Mouse (Mus musculus): ENCODE data around the gene Dpp10. TPM values are rescaled to one million over a fixed set of nuclear protein-coding genes. Genes with fewer than 3 reads are reported as not detected.

Gene Dpp10
- total and polyA plus RNA-seq, 3 experiments = not detected

DNA sequence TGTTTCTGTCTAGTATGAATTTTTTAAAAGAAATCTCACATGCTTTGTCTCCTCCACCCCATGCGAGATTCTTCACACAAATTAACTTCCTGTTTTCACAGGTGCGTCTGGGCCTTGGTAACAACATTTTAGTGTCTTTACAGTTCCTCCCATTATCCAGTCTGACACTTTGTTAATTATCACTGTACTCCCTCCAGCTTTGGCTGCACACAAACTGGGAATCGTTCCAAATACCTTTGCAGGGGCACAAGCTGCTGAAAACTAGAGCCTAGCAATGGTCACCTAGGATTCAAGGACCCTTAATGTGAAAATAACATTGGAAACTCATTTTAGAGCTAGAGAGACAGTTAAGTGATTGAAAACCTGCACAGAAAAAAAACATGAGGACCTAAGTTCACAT, 388.8 kb downstream of the Dpp10 start:
- no peak for TF ChIP-seq ZNF384 (IDR thresholded peaks at IDR 0.05; ENCODE audit: low read depth, low read length)
- TF ChIP-seq TCF12 (IDR thresholded peaks at IDR 0.05; ENCODE audit: low read depth, low read length) = no peak
- Histone ChIP-seq H3K4me1 (ENCODE audit: control insufficient read depth in 1 of 2, insufficient read depth in 2 of 2, low read length in 2 of 2) (no peaks in the 10 kb centered on the region), H3K79me2 (ENCODE audit: control insufficient read depth, insufficient read depth, low read length, poor library complexity) (no peaks in the 10 kb centered on the region), H3K4me3 (ENCODE audit: control insufficient read depth in 1 of 2, insufficient read depth in 1 of 2, low read depth in 2 of 2, low read length in 2 of 2) (no peak overlapping the region), H3K9me3 (replicated peaks; ENCODE audit: insufficient read depth, low read length) (no peaks in the 10 kb centered on the region), H3K36me3 (ENCODE audit: control insufficient read depth in 1 of 2, insufficient read depth in 2 of 2, low read length in 2 of 2) (no peaks in the 10 kb centered on the region), H3K27me3 (ENCODE audit: control insufficient read depth in 1 of 2, insufficient read depth in 2 of 2, low read length in 2 of 2) (no peaks in the 10 kb centered on the region), H3K9ac (ENCODE audit: control insufficient read depth, low read depth, low read length, poor library complexity, severe bottlenecking) (no peak overlapping the region), H3K27ac (ENCODE audit: control insufficient read depth, low read depth, low read length) (no peak overlapping the region)
- DNase-seq (ENCODE audit: low read depth, low spot score) = no peak

DNA sequence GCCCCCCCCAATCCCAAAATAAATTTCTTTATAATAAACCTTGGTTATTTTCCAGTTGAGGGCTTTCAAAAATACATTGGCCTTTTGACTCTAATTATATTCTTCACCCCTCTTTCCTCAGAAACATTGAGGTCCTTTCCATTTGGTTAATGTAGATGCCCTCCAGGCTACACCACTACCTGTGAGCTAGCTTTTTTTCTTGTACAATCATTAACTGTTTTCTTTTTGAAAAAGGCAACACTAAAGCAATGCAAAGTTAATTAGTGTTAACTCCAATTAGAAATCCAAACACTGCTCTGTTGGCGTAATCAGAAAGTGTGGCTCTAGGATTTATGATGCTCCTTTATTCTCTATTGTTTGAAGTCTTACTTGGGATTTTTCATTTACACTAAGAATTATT, 407.5 kb downstream of the Dpp10 start:
- H3K27me3 ChIP-seq (ENCODE audit: control insufficient read depth in 1 of 2, insufficient read depth in 2 of 2, low read length in 2 of 2) = no peaks in the 10 kb centered on the region
- no peaks in the 10 kb centered on the region for H3K4me1 ChIP-seq (ENCODE audit: control insufficient read depth in 1 of 2, insufficient read depth in 2 of 2, low read length in 2 of 2)
- H3K36me3 ChIP-seq (ENCODE audit: control insufficient read depth in 1 of 2, insufficient read depth in 2 of 2, low read length in 2 of 2) = no peaks in the 10 kb centered on the region
- H3K27ac ChIP-seq (ENCODE audit: control insufficient read depth, low read depth, low read length) = no peak overlapping the region
- no peak for DNase-seq (ENCODE audit: low read depth, low spot score)
- H3K4me3 ChIP-seq (ENCODE audit: control insufficient read depth in 1 of 2, insufficient read depth in 1 of 2, low read depth in 2 of 2, low read length in 2 of 2) = no peak overlapping the region
- no peaks in the 10 kb centered on the region for H3K79me2 ChIP-seq (ENCODE audit: control insufficient read depth, insufficient read depth, low read length, poor library complexity)
- no peak for TF ChIP-seq MAFK (IDR thresholded peaks at IDR 0.05; ENCODE audit: borderline replicate concordance, low read depth, low read length)
- no peak for TF ChIP-seq MEF2A (IDR thresholded peaks at IDR 0.05; ENCODE audit: extremely low read depth, insufficient replicate concordance, low read depth, low read length, poor library complexity, severe bottlenecking)
- no peak for TF ChIP-seq KAT2A (conservative IDR thresholded peaks at IDR 0.05; ENCODE audit: low read depth, low read length)
- no peak for TF ChIP-seq MAX (IDR thresholded peaks at IDR 0.05; ENCODE audit: low read length)
- no peaks in the 10 kb centered on the region for H3K9me3 ChIP-seq (replicated peaks; ENCODE audit: insufficient read depth, low read length)
- no peak overlapping the region for H3K9ac ChIP-seq (ENCODE audit: control insufficient read depth, low read depth, low read length, poor library complexity, severe bottlenecking)

DNA sequence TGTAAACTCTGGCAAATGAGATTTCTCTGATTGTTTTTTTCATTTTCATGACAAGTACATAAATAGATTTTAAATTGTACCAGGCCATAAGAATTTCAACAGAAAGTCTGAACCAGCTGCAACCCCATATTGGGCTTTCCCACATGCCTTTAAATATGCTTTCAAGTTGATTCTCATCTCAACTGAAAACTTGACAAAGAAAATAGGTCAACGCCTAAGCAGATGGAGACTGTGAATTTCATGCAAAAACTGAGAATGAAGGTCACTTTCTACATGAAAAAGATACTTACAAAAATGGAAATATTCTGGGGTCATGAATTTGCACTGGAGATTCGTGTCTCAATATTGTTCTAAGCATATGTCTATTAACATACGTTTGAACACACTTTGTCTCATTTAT, 417.1 kb downstream of the Dpp10 start:
- H3K9ac ChIP-seq (ENCODE audit: control insufficient read depth, low read depth, low read length, poor library complexity, severe bottlenecking) = no peak overlapping the region
- no peaks in the 10 kb centered on the region for H3K79me2 ChIP-seq (ENCODE audit: control insufficient read depth, insufficient read depth, low read length, poor library complexity)

More for the DNA sequence above, 417.1 kb downstream of the Dpp10 start:
- H3K4me1 ChIP-seq (ENCODE audit: control insufficient read depth in 1 of 2, insufficient read depth in 2 of 2, low read length in 2 of 2) = no peaks in the 10 kb centered on the region
- no peak overlapping the region for H3K27ac ChIP-seq (ENCODE audit: control insufficient read depth, low read depth, low read length)
- H3K36me3 ChIP-seq (ENCODE audit: control insufficient read depth in 1 of 2, insufficient read depth in 2 of 2, low read length in 2 of 2) = no peaks in the 10 kb centered on the region
- H3K27me3 ChIP-seq (ENCODE audit: control insufficient read depth in 1 of 2, insufficient read depth in 2 of 2, low read length in 2 of 2) = no peaks in the 10 kb centered on the region
- TF ChIP-seq TAL1 (IDR thresholded peaks at IDR 0.05; ENCODE audit: low read length) = no peak
- TF ChIP-seq BHLHE40 (IDR thresholded peaks at IDR 0.05; ENCODE audit: borderline replicate concordance, low read depth, low read length) = no peak
- no peak for TF ChIP-seq MAFK (IDR thresholded peaks at IDR 0.05; ENCODE audit: borderline replicate concordance, low read depth, low read length)
- TF ChIP-seq RCOR1 (IDR thresholded peaks at IDR 0.05; ENCODE audit: low read depth, low read length) = no peak
- TF ChIP-seq ZKSCAN1 (IDR thresholded peaks at IDR 0.05; ENCODE audit: low read depth, low read length) = no peak
- TF ChIP-seq RAD21 (IDR thresholded peaks at IDR 0.05; ENCODE audit: low read depth, low read length) = no peak
- TF ChIP-seq ZMIZ1 (IDR thresholded peaks at IDR 0.05; ENCODE audit: low read depth, low read length) = no peak
- TF ChIP-seq CTCF (IDR thresholded peaks at IDR 0.05 in 2 of 3, conservative IDR thresholded peaks at IDR 0.05 in 1 of 3; ENCODE audit: control insufficient read depth in 1 of 3, insufficient read depth in 1 of 3, low read depth in 2 of 3, low read length in 3 of 3, poor library complexity in 1 of 3, severe bottlenecking in 1 of 3) = no peak
- TF ChIP-seq EP300 (IDR thresholded peaks at IDR 0.05; ENCODE audit: low read depth in 1 of 2, low read length in 2 of 2) = no peak
- no peak for TF ChIP-seq SIN3A (IDR thresholded peaks at IDR 0.05; ENCODE audit: low read length)
- TF ChIP-seq MAX (IDR thresholded peaks at IDR 0.05; ENCODE audit: low read length) = no peak
- TF ChIP-seq NELFE (IDR thresholded peaks at IDR 0.05; ENCODE audit: low read depth, low read length) = no peak
- no peak for TF ChIP-seq MYC (IDR thresholded peaks at IDR 0.05; ENCODE audit: low read depth, low read length)
- no peak for TF ChIP-seq USF2 (IDR thresholded peaks at IDR 0.05; ENCODE audit: borderline replicate concordance in 1 of 2, insufficient read depth in 1 of 2, low read depth in 1 of 2, low read length in 2 of 2)
- no peak for TF ChIP-seq TCF12 (IDR thresholded peaks at IDR 0.05; ENCODE audit: low read depth, low read length)
- TF ChIP-seq GATA1 (IDR thresholded peaks at IDR 0.05; ENCODE audit: low read depth, low read length) = no peak
- no peak overlapping the region for H3K4me3 ChIP-seq (ENCODE audit: control insufficient read depth in 1 of 2, insufficient read depth in 1 of 2, low read depth in 2 of 2, low read length in 2 of 2)
- no peak for DNase-seq (ENCODE audit: low read depth, low spot score)
- H3K9me3 ChIP-seq (replicated peaks; ENCODE audit: insufficient read depth, low read length) = no peaks in the 10 kb centered on the region
